In the genomic region with DNA sequence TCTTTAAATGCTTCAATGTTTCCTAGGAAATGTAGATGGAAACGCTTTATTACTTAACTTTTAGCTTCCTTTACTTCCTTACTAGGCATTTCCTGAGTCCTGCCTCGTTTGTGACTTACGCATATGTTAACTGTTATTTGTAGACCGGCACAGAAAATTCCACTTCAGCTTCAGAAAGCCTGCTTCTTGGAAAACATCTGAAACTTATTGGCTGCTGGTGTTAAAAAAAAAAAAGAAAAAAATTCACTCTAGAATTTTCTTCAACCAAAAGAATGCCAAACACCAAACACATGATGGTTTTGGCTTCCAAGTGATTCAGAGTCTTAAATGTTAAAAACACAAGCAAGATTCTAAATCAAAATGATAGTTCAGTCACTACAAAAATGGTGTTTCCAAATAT, we compare ENCODE assay signal across 15 mouse cellular contexts. TPM values are rescaled to one million over a fixed set of nuclear protein-coding genes. Genes with fewer than 3 reads are reported as not detected.
A peak's percentile ranks its signal among the peaks of the same experiment; 100 is the strongest.
DNase-seq lines count a peak whose midpoint lies in the region; ATAC-seq lines count a peak whose summit lies in the region.
"Had no signal": no experiment of that assay in that cellular context is flagged by ENCODE, and none has a peak within 500 bp of the region (broad histone marks: within the 10 kb centered on the region; RNA-seq: fewer than 3 reads in every experiment).

No protein-coding gene starts in this region.

- peak overlapping the region; percentile 71 for H3K4me2 ChIP-seq in kidney, embryonic 15.5 days
- peak overlapping the region; percentile 83 for H3K4me2 ChIP-seq in embryonic facial prominence, embryonic 13.5 days
- H3K4me2 ChIP-seq in limb, embryonic 12.5 days: peak overlapping the region; percentile 76
- H3K4me2 ChIP-seq in forebrain, embryonic 16.5 days (ENCODE audit: low read length): no peak overlapping the region

- H3K9me3 ChIP-seq in kidney, embryonic 15.5 days (replicated peaks): no peaks in the 10 kb centered on the region
- no peaks in the 10 kb centered on the region for H3K9me3 ChIP-seq in embryonic facial prominence, embryonic 13.5 days
- no peaks in the 10 kb centered on the region for H3K9me3 ChIP-seq in limb, embryonic 12.5 days
- H3K9me3 ChIP-seq in forebrain, embryonic 16.5 days (ENCODE audit: control insufficient read depth, low read length): no peaks in the 10 kb centered on the region

- H3K27ac ChIP-seq in kidney, embryonic 15.5 days: peak overlapping the region; percentile 70; the same call in 1 of the 2 replicates
- 0 out of 2 replicates have a peak overlapping the region, but pooled peaks have one; percentile 2 for H3K27ac ChIP-seq in brown adipose tissue, adult 24 weeks (replicated peaks; ENCODE audit: low read depth, low read length)
- peak overlapping the region; percentile 86 for H3K27ac ChIP-seq in embryonic facial prominence, embryonic 13.5 days
- H3K27ac ChIP-seq in limb, embryonic 12.5 days: peak overlapping the region; percentile 76
- H3K27ac ChIP-seq in forebrain, embryonic 16.5 days (ENCODE audit: low read length): no peak overlapping the region

- no peaks in the 10 kb centered on the region for H3K27me3 ChIP-seq in kidney, embryonic 15.5 days
- H3K27me3 ChIP-seq in embryonic facial prominence, embryonic 13.5 days: no peaks in the 10 kb centered on the region
- no peaks in the 10 kb centered on the region for H3K27me3 ChIP-seq in limb, embryonic 12.5 days
- H3K27me3 ChIP-seq in forebrain, embryonic 16.5 days (replicated peaks; ENCODE audit: control insufficient read depth, insufficient read depth, low read length): peaks cover 12% of the 10 kb centered on the region

- peaks cover 16% of the 10 kb centered on the region; the same call in 1 of the 2 replicates for H3K4me1 ChIP-seq in kidney, embryonic 15.5 days
- H3K4me1 ChIP-seq in brown adipose tissue, adult 24 weeks (ENCODE audit: control insufficient read depth, insufficient read depth, insufficient read length, low read length): peaks cover 7% of the 10 kb centered on the region
- peaks cover 6% of the 10 kb centered on the region for H3K4me1 ChIP-seq in embryonic facial prominence, embryonic 13.5 days
- peaks cover 11% of the 10 kb centered on the region for H3K4me1 ChIP-seq in limb, embryonic 12.5 days (replicated peaks)
- H3K4me1 ChIP-seq in forebrain, embryonic 16.5 days (replicated peaks; ENCODE audit: control insufficient read depth, insufficient read depth, low read length): peaks cover 15% of the 10 kb centered on the region

- 32% methylated on average over 4 of the region's 4 CpGs for WGBS in kidney, embryonic 15.5 days
- 21% methylated on average over 4 of the region's 4 CpGs for whole genome bisulfite sequencing in embryonic facial prominence, embryonic 13.5 days
- 30% methylated on average over 4 of the region's 4 CpGs for WGBS in limb, embryonic 12.5 days
- WGBS in forebrain, embryonic 16.5 days: 75% methylated on average over 4 of the region's 4 CpGs

- peak overlapping the region; percentile 58 for H3K4me3 ChIP-seq in kidney, embryonic 15.5 days (replicated peaks)
- H3K4me3 ChIP-seq in brown adipose tissue, adult 24 weeks (ENCODE audit: insufficient read depth, low read depth, low read length): no peak overlapping the region
- H3K4me3 ChIP-seq in embryonic facial prominence, embryonic 13.5 days: peak overlapping the region; percentile 59
- peak overlapping the region; percentile 59 for H3K4me3 ChIP-seq in limb, embryonic 12.5 days (replicated peaks)
- H3K4me3 ChIP-seq in forebrain, embryonic 16.5 days (replicated peaks; ENCODE audit: low read length): no peak overlapping the region

- no peak for DNase-seq in kidney, postnatal 36 days
- DNase-seq in gastrocnemius, postnatal 4 days (ENCODE audit: low spot score in 2 of 2): no peak
- DNase-seq in cerebellum, adult 9-10 months: no peak
- DNase-seq: adrenal gland, adult 8-10 months; cerebellum, postnatal 25 days; kidney, adult 9 months; liver; retina, postnatal 1 day; spleen, adult 18-20 months; thymus, adult 2 months had no signal

- no peak for ATAC-seq in kidney, embryonic 15.5 days (replicated peaks; ENCODE audit: low FRiP score)
- no peak for ATAC-seq in embryonic facial prominence, embryonic 13.5 days (ENCODE audit: insufficient number of reproducible peaks, insufficient read depth, low FRiP score, low TSS enrichment, low read depth)
- no peak for ATAC-seq in limb, embryonic 12.5 days (ENCODE audit: insufficient number of reproducible peaks, insufficient read depth, low FRiP score, low TSS enrichment, low read depth)
- ATAC-seq in forebrain, embryonic 16.5 days: no peak

- no peaks in the 10 kb centered on the region for H3K36me3 ChIP-seq in kidney, embryonic 15.5 days
- H3K36me3 ChIP-seq in embryonic facial prominence, embryonic 13.5 days: no peaks in the 10 kb centered on the region
- peaks cover 13% of the 10 kb centered on the region for H3K36me3 ChIP-seq in limb, embryonic 12.5 days
- H3K36me3 ChIP-seq in forebrain, embryonic 16.5 days (ENCODE audit: control insufficient read depth, insufficient read depth): no peaks in the 10 kb centered on the region

- no peak overlapping the region for H3K9ac ChIP-seq in kidney, embryonic 15.5 days
- peak overlapping the region; percentile 58; the same call in 1 of the 2 replicates for H3K9ac ChIP-seq in embryonic facial prominence, embryonic 13.5 days
- H3K9ac ChIP-seq in limb, embryonic 12.5 days (replicated peaks): peak overlapping the region; percentile 56
- no peak overlapping the region for H3K9ac ChIP-seq in forebrain, embryonic 16.5 days (replicated peaks; ENCODE audit: low read depth, low read length)

RNA-seq across cellular contexts. Expression of gene Cped1, which starts 3.4 kb away (rescaled TPM):
- polyA plus RNA-seq in kidney, embryonic 15.5 days (2015; fragmentation: Nextera tagmentation; extraction: Ambion mirVana): 41.8 and 43.9 TPM in 2 replicates
- 37.5 and 39.6 TPM in 2 replicates for polyA plus RNA-seq in brown adipose tissue, adult 24 weeks (2012; ENCODE audit: insufficient read depth, insufficient read length, missing spikeins)
- polyA plus RNA-seq in embryonic facial prominence, embryonic 13.5 days (2015; fragmentation: Nextera tagmentation; extraction: Ambion mirVana): 42.6 and 43.4 TPM in 2 replicates
- 62.3 and 67.7 TPM in 2 replicates for polyA plus RNA-seq in limb, embryonic 12.5 days (2016; fragmentation: Nextera tagmentation; extraction: Ambion mirVana)
- total RNA-seq in gastrocnemius, postnatal 4 days (2021): 10 to 100 TPM; 21.4 to 23.3 TPM
- polyA plus RNA-seq in forebrain, embryonic 16.5 days (2015; fragmentation: Nextera tagmentation; extraction: Ambion mirVana): 3.2 and 4.4 TPM in 2 replicates

RNA-seq across cellular contexts. Expression of gene Ing3, which starts 39.7 kb away (rescaled TPM):
- 64.5 and 72.0 TPM in 2 replicates for polyA plus RNA-seq in kidney, embryonic 15.5 days (2015; fragmentation: Nextera tagmentation; extraction: Ambion mirVana)
- polyA plus RNA-seq in brown adipose tissue, adult 24 weeks (2012; ENCODE audit: insufficient read depth, insufficient read length, missing spikeins): 13.6 and 15.1 TPM in 2 replicates
- 60.6 and 67.0 TPM in 2 replicates for polyA plus RNA-seq in embryonic facial prominence, embryonic 13.5 days (2015; fragmentation: Nextera tagmentation; extraction: Ambion mirVana)
- 59.8 and 71.1 TPM in 2 replicates for polyA plus RNA-seq in limb, embryonic 12.5 days (2016; fragmentation: Nextera tagmentation; extraction: Ambion mirVana)
- 10 to 100 TPM; 18.8 to 19.4 TPM for total RNA-seq in gastrocnemius, postnatal 4 days (2021)
- 60.0 and 68.1 TPM in 2 replicates for polyA plus RNA-seq in forebrain, embryonic 16.5 days (2015; fragmentation: Nextera tagmentation; extraction: Ambion mirVana)

Comparison
In these comparisons a context has a peak if more than half of its experiments do, and no peak if none do; other contexts are left out.
1. H3K4me3 ChIP-seq: peak in kidney, embryonic 15.5 days (single experiment), embryonic facial prominence, embryonic 13.5 days (single experiment) and limb, embryonic 12.5 days (single experiment); none in brown adipose tissue, adult 24 weeks (single experiment) and forebrain, embryonic 16.5 days (single experiment).
2. H3K9ac ChIP-seq: peak in embryonic facial prominence, embryonic 13.5 days (single experiment) and limb, embryonic 12.5 days (single experiment); none in kidney, embryonic 15.5 days (single experiment) and forebrain, embryonic 16.5 days (single experiment).